Mouse (Mus musculus) heart, adult 11 months (tissue): Measurements from ENCODE around the gene Muc5ac.

Experiments used
- DNase-seq: peaks from one replicate; pipeline ENCODE4 v3.0.0; 2022

Gene Muc5ac

DNA sequence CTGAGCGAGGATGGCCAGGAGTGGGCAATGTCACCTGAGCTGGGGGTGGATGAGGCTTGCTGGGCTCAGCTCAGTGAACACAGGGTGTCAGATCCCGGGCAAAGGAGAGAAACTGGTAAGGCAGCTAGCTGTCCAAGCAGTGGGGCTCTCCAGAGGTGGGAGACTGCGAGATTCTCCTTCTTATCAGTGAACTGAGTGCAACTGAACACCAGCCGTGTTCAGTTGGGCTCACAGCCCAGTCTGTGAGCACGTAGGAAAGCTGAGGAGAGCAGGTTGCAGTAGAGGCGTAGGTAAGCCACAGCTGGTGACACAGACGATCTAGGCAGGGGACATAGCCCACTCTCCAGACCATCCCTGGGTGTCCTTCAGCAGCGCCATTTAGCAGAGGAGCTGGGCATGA lies 47.7 kb downstream of the Muc5ac start:
- DNase-seq: no peak

- no peak for DNase-seq
Measured at GRCm38 (mm10) chr7:141838779-141839178, 50.0 kb downstream of the Muc5ac start, which contains the start of gene Muc5b. Gene Muc5b, plus strand, starts transcription at chr7:141839070.

- DNase-seq: no peak
Measured at GRCm38 (mm10) chr7:141840354-141840753, 51.6 kb downstream of the Muc5ac start.

- no peak for DNase-seq
Measured at GRCm38 (mm10) chr7:141861046-141861445, 72.3 kb downstream of the Muc5ac start.
